Mouse (Mus musculus): ENCODE data around the gene Srebf1. TPM values are rescaled to one million over a fixed set of nuclear protein-coding genes. Genes with fewer than 3 reads are reported as not detected.

The Srebf1 gene
- polyA plus RNA-seq, 1 experiment from 2014 or later, result 68.7 TPM

DNA sequence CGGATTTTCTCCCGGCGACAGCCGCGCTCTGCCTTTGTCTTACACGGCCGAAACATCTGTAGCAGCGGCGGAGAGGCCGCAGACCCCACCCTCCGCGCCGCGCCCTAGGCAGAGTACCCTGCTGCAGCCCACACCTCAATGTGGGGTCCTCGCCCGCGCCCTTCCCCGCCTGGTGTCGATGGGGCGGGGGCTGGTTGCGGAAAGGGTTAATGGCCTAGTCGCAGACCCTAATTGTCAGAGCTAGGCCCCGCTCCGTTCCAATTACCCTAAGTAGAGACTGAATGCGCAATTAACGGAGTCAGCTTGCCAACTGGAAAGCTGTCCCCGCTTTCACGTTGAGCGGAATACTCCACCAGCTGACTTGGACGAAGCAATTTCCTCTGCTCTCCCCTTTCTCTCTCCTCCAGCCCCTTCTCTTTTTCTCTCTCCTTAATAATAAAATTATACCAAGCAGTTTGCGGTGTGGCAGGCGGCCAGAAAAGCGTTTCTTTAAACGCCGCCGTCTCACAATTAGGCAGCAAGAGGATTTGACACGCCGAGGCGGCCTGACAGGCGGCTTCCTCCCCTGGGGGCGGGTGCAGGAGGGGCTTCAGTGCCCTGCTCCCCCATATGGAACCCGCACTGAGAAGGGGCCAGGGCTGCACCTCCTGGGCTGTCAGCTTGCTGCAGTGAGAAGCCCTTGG lies 45.3 kb downstream of the Srebf1 start:
- Histone ChIP-seq H3K27ac (ENCODE audit: low read depth, low read length) (peak overlapping the region; percentile 94), H3K9ac (ENCODE audit: low read length) (peak overlapping the region; percentile 79), H3K4me3 (ENCODE audit: low read depth, low read length) (peak overlapping the region; percentile 59), H3K4me2 (ENCODE audit: low read depth, low read length, severe bottlenecking) (peak overlapping the region; percentile 100), H3K4me1 (replicated peaks; ENCODE audit: control insufficient read depth, insufficient read depth, low read length) (peaks cover 24% of the 10 kb centered on the region), H3K27me3 (ENCODE audit: control insufficient read depth, insufficient read depth, low read length) (no peaks in the 10 kb centered on the region), H3K36me3 (ENCODE audit: control insufficient read depth, insufficient read depth, low read length) (no peaks in the 10 kb centered on the region), H3K9me3 (ENCODE audit: control insufficient read depth, low read length) (no peaks in the 10 kb centered on the region)
- under 1% methylated on average over 42 of the region's 42 CpGs for WGBS
- peak; percentile 85 for DNase-seq (ENCODE audit: low spot score)
- ATAC-seq (replicated peaks; ENCODE audit: low FRiP score), result peak; percentile 70

- H3K27me3 ChIP-seq (ENCODE audit: control insufficient read depth, insufficient read depth, low read length), result no peaks in the 10 kb centered on the region
- peak overlapping the region; percentile 94 for H3K27ac ChIP-seq (ENCODE audit: low read depth, low read length)
- no peaks in the 10 kb centered on the region for H3K9me3 ChIP-seq (ENCODE audit: control insufficient read depth, low read length)
- peak; percentile 53 for ATAC-seq (replicated peaks; ENCODE audit: low FRiP score)
- WGBS, result under 1% methylated on average over 66 of the region's 71 CpGs
- no peaks in the 10 kb centered on the region for H3K36me3 ChIP-seq (ENCODE audit: control insufficient read depth, insufficient read depth, low read length)
- peak; percentile 87 for DNase-seq (ENCODE audit: low spot score)
- H3K4me2 ChIP-seq (ENCODE audit: low read depth, low read length, severe bottlenecking), result peak overlapping the region; percentile 100
- H3K9ac ChIP-seq (ENCODE audit: low read length), result peak overlapping the region; percentile 79
- peak overlapping the region; percentile 59 for H3K4me3 ChIP-seq (ENCODE audit: low read depth, low read length)
- H3K4me1 ChIP-seq (replicated peaks; ENCODE audit: control insufficient read depth, insufficient read depth, low read length), result peaks cover 24% of the 10 kb centered on the region
Observed at GRCm38 (mm10) chr11:60176182-60176974, 46.0 kb downstream of the Srebf1 start.

DNA sequence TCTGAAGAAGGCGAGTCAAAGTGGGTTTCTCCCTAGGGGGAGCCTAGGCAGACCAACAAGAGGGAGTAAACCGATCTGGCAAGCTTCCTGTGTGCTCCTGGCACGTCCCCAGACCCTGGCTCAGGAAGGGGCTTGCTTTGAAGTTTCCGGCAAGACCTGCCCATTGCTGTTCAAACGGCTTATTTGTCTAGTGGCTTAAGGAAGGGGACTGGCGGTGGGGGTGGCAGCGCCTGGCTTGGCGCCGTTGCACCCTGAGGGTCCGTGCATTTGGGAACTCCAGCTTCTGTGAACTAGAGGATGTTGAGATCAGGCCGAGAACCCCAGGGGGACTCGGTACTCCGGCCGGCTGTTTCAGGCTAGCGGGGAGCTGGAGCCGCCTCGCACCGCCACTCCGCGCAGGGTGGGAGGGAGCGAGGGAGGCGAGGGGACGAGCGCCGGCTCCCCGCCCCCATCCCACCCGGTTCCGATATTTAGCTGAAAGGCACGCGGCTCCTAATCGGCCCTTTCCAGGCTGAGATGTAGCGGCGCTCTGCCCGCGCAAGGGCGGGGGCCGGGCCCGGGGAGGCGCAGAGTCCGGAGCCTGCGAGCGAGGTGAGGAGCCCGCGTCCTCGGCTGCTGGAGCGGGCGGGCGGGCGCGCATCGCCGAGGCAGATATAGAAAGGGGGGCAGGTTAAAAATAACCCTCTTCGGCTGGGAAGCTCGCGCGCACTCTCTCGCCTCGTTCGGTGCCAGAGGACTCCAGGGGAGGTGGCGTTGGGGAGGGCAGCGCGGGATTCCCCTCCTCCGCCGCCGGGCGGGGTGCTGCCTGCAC lies 46.8 kb downstream of the Srebf1 start:
- whole genome bisulfite sequencing, result under 1% methylated on average over 51 of the region's 66 CpGs
- Histone ChIP-seq H3K36me3 (ENCODE audit: control insufficient read depth, insufficient read depth, low read length) (no peaks in the 10 kb centered on the region), H3K4me3 (ENCODE audit: low read depth, low read length) (peak overlapping the region; percentile 59), H3K4me2 (ENCODE audit: low read depth, low read length, severe bottlenecking) (peak overlapping the region; percentile 100), H3K27me3 (ENCODE audit: control insufficient read depth, insufficient read depth, low read length) (no peaks in the 10 kb centered on the region), H3K27ac (ENCODE audit: low read depth, low read length) (peak overlapping the region; percentile 94), H3K9ac (ENCODE audit: low read length) (peak overlapping the region; percentile 79), H3K9me3 (ENCODE audit: control insufficient read depth, low read length) (no peaks in the 10 kb centered on the region), H3K4me1 (replicated peaks; ENCODE audit: control insufficient read depth, insufficient read depth, low read length) (peaks cover 24% of the 10 kb centered on the region)
- peak; percentile 56 for ATAC-seq (replicated peaks; ENCODE audit: low FRiP score)
- DNase-seq (ENCODE audit: low spot score), result peak; percentile 85

DNA sequence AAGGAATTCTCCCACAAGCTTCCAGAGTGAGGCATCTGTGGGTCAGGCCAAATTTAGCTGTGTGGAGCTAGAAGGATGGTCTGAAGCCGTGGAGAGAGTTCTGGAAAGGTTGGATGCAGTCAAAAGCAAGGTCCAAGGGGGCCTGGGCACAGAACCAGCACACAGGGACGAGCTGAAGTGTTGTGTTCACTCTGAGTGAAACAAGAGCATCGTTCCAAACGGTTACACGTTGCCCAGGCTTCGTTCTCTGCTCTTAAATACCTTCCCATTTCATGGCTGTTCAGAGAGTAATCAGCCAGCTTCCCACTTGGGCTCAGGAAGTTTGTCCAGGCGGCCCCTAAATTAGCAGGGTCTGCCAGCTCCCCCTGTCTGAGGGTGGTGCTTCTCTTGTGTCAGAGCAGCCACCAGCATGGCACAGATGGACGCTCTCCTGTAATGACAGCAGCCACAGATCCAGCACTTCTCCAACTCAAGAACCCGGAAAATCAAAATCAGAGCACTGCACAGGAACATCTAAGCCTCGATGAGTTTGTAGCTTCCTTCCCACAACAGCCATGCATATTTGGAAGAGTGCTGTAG lies 48.7 kb downstream of the Srebf1 start:
- H3K36me3 ChIP-seq (ENCODE audit: control insufficient read depth, insufficient read depth, low read length), result no peaks in the 10 kb centered on the region
- 81% methylated on average over 10 of the region's 10 CpGs for WGBS
- H3K27me3 ChIP-seq (ENCODE audit: control insufficient read depth, insufficient read depth, low read length), result no peaks in the 10 kb centered on the region
- H3K4me2 ChIP-seq (ENCODE audit: low read depth, low read length, severe bottlenecking), result no peak overlapping the region
- H3K4me1 ChIP-seq (replicated peaks; ENCODE audit: control insufficient read depth, insufficient read depth, low read length), result peaks cover 24% of the 10 kb centered on the region
- ATAC-seq (replicated peaks; ENCODE audit: low FRiP score) (no peak), DNase-seq (ENCODE audit: low spot score) (no peak)
- H3K9ac ChIP-seq (ENCODE audit: low read length), result no peak overlapping the region
- H3K4me3 ChIP-seq (ENCODE audit: low read depth, low read length), result no peak overlapping the region
- H3K9me3 ChIP-seq (ENCODE audit: control insufficient read depth, low read length), result no peaks in the 10 kb centered on the region
- no peak overlapping the region for H3K27ac ChIP-seq (ENCODE audit: low read depth, low read length)

DNA sequence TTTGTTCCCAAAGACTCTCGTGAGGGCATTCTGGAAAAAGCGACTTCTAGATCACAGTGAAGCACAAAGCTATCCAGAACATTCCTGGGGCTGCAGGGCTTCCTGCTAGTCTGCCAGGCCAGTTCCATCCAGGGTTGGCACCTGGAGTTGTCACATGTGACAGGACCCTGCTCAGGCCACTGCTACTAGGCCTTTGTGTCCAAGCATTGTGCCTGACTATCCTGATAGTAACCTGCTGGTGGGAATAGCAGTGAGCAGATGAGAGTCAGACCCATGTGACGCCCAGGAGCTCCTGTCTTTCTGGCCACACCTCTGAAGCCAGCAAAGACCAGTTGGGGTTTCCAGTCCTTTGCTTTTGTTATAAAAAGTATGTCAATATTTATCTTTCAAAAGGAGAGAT lies 50.3 kb downstream of the Srebf1 start:
- WGBS, result 90% methylated on average over 3 of the region's 3 CpGs
- ATAC-seq (replicated peaks; ENCODE audit: low FRiP score), result no peak
- H3K27ac ChIP-seq (ENCODE audit: low read depth, low read length), result no peak overlapping the region
- no peaks in the 10 kb centered on the region for H3K27me3 ChIP-seq (ENCODE audit: control insufficient read depth, insufficient read depth, low read length)
- no peak overlapping the region for H3K4me3 ChIP-seq (ENCODE audit: low read depth, low read length)
- DNase-seq (ENCODE audit: low spot score), result no peak
- H3K9ac ChIP-seq (ENCODE audit: low read length), result no peak overlapping the region
- H3K36me3 ChIP-seq (ENCODE audit: control insufficient read depth, insufficient read depth, low read length), result no peaks in the 10 kb centered on the region; the same call in 1 of the 2 replicates
- H3K4me1 ChIP-seq (replicated peaks; ENCODE audit: control insufficient read depth, insufficient read depth, low read length), result peaks cover 15% of the 10 kb centered on the region; the same call in 1 of the 2 replicates
- no peaks in the 10 kb centered on the region for H3K9me3 ChIP-seq (ENCODE audit: control insufficient read depth, low read length)
- no peak overlapping the region for H3K4me2 ChIP-seq (ENCODE audit: low read depth, low read length, severe bottlenecking)

- Histone ChIP-seq H3K4me3 (ENCODE audit: low read depth, low read length) (no peak overlapping the region), H3K36me3 (ENCODE audit: control insufficient read depth, insufficient read depth, low read length) (no peaks in the 10 kb centered on the region; the same call in 1 of the 2 replicates), H3K9me3 (ENCODE audit: control insufficient read depth, low read length) (no peaks in the 10 kb centered on the region), H3K9ac (ENCODE audit: low read length) (peak overlapping the region; percentile 16), H3K4me2 (ENCODE audit: low read depth, low read length, severe bottlenecking) (no peak overlapping the region), H3K4me1 (replicated peaks; ENCODE audit: control insufficient read depth, insufficient read depth, low read length) (peaks cover 11% of the 10 kb centered on the region; the same call in 1 of the 2 replicates), H3K27ac (ENCODE audit: low read depth, low read length) (peak overlapping the region; percentile 46; the same call in 1 of the 2 replicates), H3K27me3 (ENCODE audit: control insufficient read depth, insufficient read depth, low read length) (no peaks in the 10 kb centered on the region)
- ATAC-seq (replicated peaks; ENCODE audit: low FRiP score), result no peak
- DNase-seq (ENCODE audit: low spot score), result no peak
- WGBS, result 41% methylated on average over 9 of the region's 9 CpGs
Observed at GRCm38 (mm10) chr11:60168780-60169179, 53.6 kb downstream of the Srebf1 start.

DNA sequence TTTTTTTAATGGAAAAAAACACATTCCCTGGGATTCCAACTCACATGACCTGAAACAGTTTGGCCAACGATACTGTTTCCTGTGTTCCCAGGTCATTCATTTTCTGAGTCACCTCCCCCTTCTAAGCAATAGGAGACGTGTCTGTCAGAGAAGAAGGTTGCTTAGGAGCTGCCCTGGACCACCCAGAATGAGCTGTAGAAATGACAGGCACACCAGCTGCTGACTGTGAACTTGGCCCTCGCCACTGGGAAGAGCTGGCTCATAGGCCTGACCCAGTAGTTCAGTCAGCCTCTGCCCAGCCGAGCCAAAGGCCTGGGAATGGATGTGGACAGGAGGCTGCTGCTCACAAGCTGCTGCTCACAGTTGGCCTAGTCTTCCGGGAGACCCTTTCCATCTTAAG lies 57.3 kb downstream of the Srebf1 start:
- Histone ChIP-seq H3K27ac (ENCODE audit: low read depth, low read length) (no peak overlapping the region), H3K4me2 (ENCODE audit: low read depth, low read length, severe bottlenecking) (no peak overlapping the region), H3K4me3 (ENCODE audit: low read depth, low read length) (no peak overlapping the region), H3K36me3 (ENCODE audit: control insufficient read depth, insufficient read depth, low read length) (no peaks in the 10 kb centered on the region; the same call in 1 of the 2 replicates), H3K27me3 (ENCODE audit: control insufficient read depth, insufficient read depth, low read length) (no peaks in the 10 kb centered on the region), H3K9me3 (ENCODE audit: control insufficient read depth, low read length) (no peaks in the 10 kb centered on the region), H3K4me1 (replicated peaks; ENCODE audit: control insufficient read depth, insufficient read depth, low read length) (peaks cover 13% of the 10 kb centered on the region; the same call in 1 of the 2 replicates), H3K9ac (ENCODE audit: low read length) (no peak overlapping the region)
- no peak for DNase-seq (ENCODE audit: low spot score)
- no peak for ATAC-seq (replicated peaks; ENCODE audit: low FRiP score)
- WGBS, result 61% methylated on average over 5 of the region's 5 CpGs

- H3K27me3 ChIP-seq (ENCODE audit: control insufficient read depth, insufficient read depth, low read length), result no peaks in the 10 kb centered on the region
- 94% methylated on average over 6 of the region's 6 CpGs for WGBS
- H3K9ac ChIP-seq (ENCODE audit: low read length), result no peak overlapping the region
- H3K9me3 ChIP-seq (ENCODE audit: control insufficient read depth, low read length), result no peaks in the 10 kb centered on the region
- ATAC-seq (replicated peaks; ENCODE audit: low FRiP score) (no peak), DNase-seq (ENCODE audit: low spot score) (no peak)
- no peak overlapping the region for H3K4me2 ChIP-seq (ENCODE audit: low read depth, low read length, severe bottlenecking)
- peaks cover 13% of the 10 kb centered on the region; the same call in 1 of the 2 replicates for H3K4me1 ChIP-seq (replicated peaks; ENCODE audit: control insufficient read depth, insufficient read depth, low read length)
- no peak overlapping the region for H3K27ac ChIP-seq (ENCODE audit: low read depth, low read length)
- no peaks in the 10 kb centered on the region; the same call in 1 of the 2 replicates for H3K36me3 ChIP-seq (ENCODE audit: control insufficient read depth, insufficient read depth, low read length)
- no peak overlapping the region for H3K4me3 ChIP-seq (ENCODE audit: low read depth, low read length)
Observed at GRCm38 (mm10) chr11:60164450-60164849, 57.9 kb downstream of the Srebf1 start.
